Mouse (Mus musculus): ENCODE data around the gene Gm10837. TPM values are rescaled to one million over a fixed set of nuclear protein-coding genes. Genes with fewer than 3 reads are reported as not detected.

The Gm10837 gene
- 0.80 and 0.84 TPM in 2 replicates for polyA plus RNA-seq (2015; fragmentation: Nextera tagmentation; extraction: Ambion mirVana)

GRCm38 (mm10) chr14:122490441-122491328 is at the start of gene Gm10837:
Gene Gm10837, plus strand, starts transcription at chr14:122490586.
- Histone ChIP-seq H3K9me3 (ENCODE audit: control insufficient read depth, low read length) (peaks cover 6% of the 10 kb centered on the region; the same call in 1 of the 2 replicates), H3K4me1 (ENCODE audit: control insufficient read depth, insufficient read depth, low read depth, low read length) (peaks cover 3% of the 10 kb centered on the region; the same call in 1 of the 2 replicates), H3K27ac (ENCODE audit: low read depth, low read length) (peak within 1 kb of the TSS; percentile 81), H3K4me3 (ENCODE audit: low read length) (peak within 1 kb of the TSS; percentile 36), H3K27me3 (replicated peaks; ENCODE audit: control insufficient read depth, insufficient read depth, low read length) (peaks cover 19% of the 10 kb centered on the region), H3K36me3 (ENCODE audit: control insufficient read depth, insufficient read depth, low read length) (no peaks in the 10 kb centered on the region), H3K9ac (ENCODE audit: low read depth, low read length) (peak within 1 kb of the TSS; percentile 60), H3K4me2 (ENCODE audit: low read length) (peak within 1 kb of the TSS; percentile 56)
- 2% methylated on average over 42 of the region's 51 CpGs for WGBS
- ATAC-seq, result peak; percentile 85

GRCm38 (mm10) chr14:122449601-122450495 is 40.5 kb upstream of the Gm10837 start:
- H3K9me3 ChIP-seq (ENCODE audit: control insufficient read depth, low read length), result no peaks in the 10 kb centered on the region
- H3K9ac ChIP-seq (ENCODE audit: low read depth, low read length), result peak overlapping the region; percentile 69
- no peak for ATAC-seq
- H3K4me2 ChIP-seq (ENCODE audit: low read length), result peak overlapping the region; percentile 63
- H3K4me3 ChIP-seq (ENCODE audit: low read length), result peak overlapping the region; percentile 47
- H3K4me1 ChIP-seq (ENCODE audit: control insufficient read depth, insufficient read depth, low read depth, low read length), result peaks cover 31% of the 10 kb centered on the region
- H3K36me3 ChIP-seq (ENCODE audit: control insufficient read depth, insufficient read depth, low read length), result no peaks in the 10 kb centered on the region
- H3K27ac ChIP-seq (ENCODE audit: low read depth, low read length), result peak overlapping the region; percentile 85
- 2% methylated on average over 29 of the region's 29 CpGs for WGBS
- peaks cover 25% of the 10 kb centered on the region for H3K27me3 ChIP-seq (replicated peaks; ENCODE audit: control insufficient read depth, insufficient read depth, low read length)

GRCm38 (mm10) chr14:122450496-122451382 is 39.6 kb upstream of the Gm10837 start, which contains the start of gene Gm5089:
Gene Gm5089, minus strand, starts transcription at chr14:122451115.
- Histone ChIP-seq H3K9ac (ENCODE audit: low read depth, low read length) (peak within 1 kb of the TSS; percentile 69), H3K9me3 (ENCODE audit: control insufficient read depth, low read length) (no peaks in the 10 kb centered on the region), H3K27ac (ENCODE audit: low read depth, low read length) (peak within 1 kb of the TSS; percentile 85), H3K4me3 (ENCODE audit: low read length) (peak within 1 kb of the TSS; percentile 47), H3K36me3 (ENCODE audit: control insufficient read depth, insufficient read depth, low read length) (no peaks in the 10 kb centered on the region), H3K27me3 (replicated peaks; ENCODE audit: control insufficient read depth, insufficient read depth, low read length) (peaks cover 32% of the 10 kb centered on the region), H3K4me2 (ENCODE audit: low read length) (peak within 1 kb of the TSS; percentile 63), H3K4me1 (ENCODE audit: control insufficient read depth, insufficient read depth, low read depth, low read length) (peaks cover 31% of the 10 kb centered on the region)
- under 1% methylated on average over 59 of the region's 59 CpGs for WGBS
- peak; percentile 60 for ATAC-seq

- Histone ChIP-seq H3K4me1 (ENCODE audit: control insufficient read depth, insufficient read depth, low read depth, low read length) (peaks cover 31% of the 10 kb centered on the region), H3K9ac (ENCODE audit: low read depth, low read length) (no peak overlapping the region), H3K9me3 (ENCODE audit: control insufficient read depth, low read length) (no peaks in the 10 kb centered on the region), H3K4me2 (ENCODE audit: low read length) (peak overlapping the region; percentile 63), H3K4me3 (ENCODE audit: low read length) (peak overlapping the region; percentile 47; the same call in 1 of the 2 replicates), H3K36me3 (ENCODE audit: control insufficient read depth, insufficient read depth, low read length) (no peaks in the 10 kb centered on the region), H3K27ac (ENCODE audit: low read depth, low read length) (peak overlapping the region; percentile 85), H3K27me3 (replicated peaks; ENCODE audit: control insufficient read depth, insufficient read depth, low read length) (peaks cover 32% of the 10 kb centered on the region)
- 56% methylated on average over 5 of the region's 5 CpGs for WGBS
- no peak for ATAC-seq
Observed at GRCm38 (mm10) chr14:122451551-122452145, 38.7 kb upstream of the Gm10837 start.

- no peaks in the 10 kb centered on the region for H3K9me3 ChIP-seq (ENCODE audit: control insufficient read depth, low read length)
- H3K27me3 ChIP-seq (replicated peaks; ENCODE audit: control insufficient read depth, insufficient read depth, low read length), result peaks cover 29% of the 10 kb centered on the region
- H3K4me3 ChIP-seq (ENCODE audit: low read length), result no peak overlapping the region
- H3K36me3 ChIP-seq (ENCODE audit: control insufficient read depth, insufficient read depth, low read length), result no peaks in the 10 kb centered on the region
- H3K9ac ChIP-seq (ENCODE audit: low read depth, low read length), result no peak overlapping the region; the same call in 1 of the 2 replicates
- 10% methylated on average over 13 of the region's 13 CpGs for WGBS
- peak; percentile 21; the same call in 1 of the 2 replicates for ATAC-seq
- peak overlapping the region; percentile 75 for H3K27ac ChIP-seq (ENCODE audit: low read depth, low read length)
- H3K4me2 ChIP-seq (ENCODE audit: low read length), result peak overlapping the region; percentile 41
- peaks cover 31% of the 10 kb centered on the region for H3K4me1 ChIP-seq (ENCODE audit: control insufficient read depth, insufficient read depth, low read depth, low read length)
Observed at GRCm38 (mm10) chr14:122452701-122453387, 37.5 kb upstream of the Gm10837 start.

GRCm38 (mm10) chr14:122453388-122453995 is 36.9 kb upstream of the Gm10837 start:
- Histone ChIP-seq H3K9ac (ENCODE audit: low read depth, low read length) (peak overlapping the region; percentile 5; the same call in 1 of the 2 replicates), H3K36me3 (ENCODE audit: control insufficient read depth, insufficient read depth, low read length) (no peaks in the 10 kb centered on the region), H3K4me3 (ENCODE audit: low read length) (peak overlapping the region; percentile 1; the same call in 1 of the 2 replicates), H3K4me2 (ENCODE audit: low read length) (peak overlapping the region; percentile 41), H3K9me3 (ENCODE audit: control insufficient read depth, low read length) (no peaks in the 10 kb centered on the region), H3K4me1 (ENCODE audit: control insufficient read depth, insufficient read depth, low read depth, low read length) (peaks cover 31% of the 10 kb centered on the region), H3K27me3 (replicated peaks; ENCODE audit: control insufficient read depth, insufficient read depth, low read length) (peaks cover 29% of the 10 kb centered on the region), H3K27ac (ENCODE audit: low read depth, low read length) (peak overlapping the region; percentile 75)
- peak; percentile 69 for ATAC-seq
- 3% methylated on average over 32 of the region's 32 CpGs for WGBS

- WGBS, result 8% methylated on average over 12 of the region's 12 CpGs
- Histone ChIP-seq H3K4me2 (ENCODE audit: low read length) (peak overlapping the region; percentile 41), H3K36me3 (ENCODE audit: control insufficient read depth, insufficient read depth, low read length) (no peaks in the 10 kb centered on the region), H3K27ac (ENCODE audit: low read depth, low read length) (peak overlapping the region; percentile 75), H3K9ac (ENCODE audit: low read depth, low read length) (no peak overlapping the region), H3K4me1 (ENCODE audit: control insufficient read depth, insufficient read depth, low read depth, low read length) (peaks cover 31% of the 10 kb centered on the region), H3K4me3 (ENCODE audit: low read length) (no peak overlapping the region), H3K9me3 (ENCODE audit: control insufficient read depth, low read length) (no peaks in the 10 kb centered on the region), H3K27me3 (replicated peaks; ENCODE audit: control insufficient read depth, insufficient read depth, low read length) (peaks cover 29% of the 10 kb centered on the region)
- ATAC-seq, result no peak
Observed at GRCm38 (mm10) chr14:122453996-122454738, 36.2 kb upstream of the Gm10837 start.
